Mouse (Mus musculus) adrenal gland, postnatal 36 days (tissue): ENCODE data around the gene Col4a3bp. TPM values are rescaled to one million over a fixed set of nuclear protein-coding genes. Genes with fewer than 3 reads are reported as not detected.

Source experiments
- DNase-seq, 2 experiments: peaks; one replicate each; pipeline ENCODE4 v3.0.0; 2021; ENCODE audit warnings: mixed read lengths in 1 of 2
- total RNA-seq, 2 experiments: library from RNA; stranded (reverse); gene quantifications; 2 replicates each; pipeline ENCODE4 v1.2.3; 2021

Gene Col4a3bp
- total RNA-seq, 2 experiments from 2014 or later = 84.4 to 113 TPM

DNA sequence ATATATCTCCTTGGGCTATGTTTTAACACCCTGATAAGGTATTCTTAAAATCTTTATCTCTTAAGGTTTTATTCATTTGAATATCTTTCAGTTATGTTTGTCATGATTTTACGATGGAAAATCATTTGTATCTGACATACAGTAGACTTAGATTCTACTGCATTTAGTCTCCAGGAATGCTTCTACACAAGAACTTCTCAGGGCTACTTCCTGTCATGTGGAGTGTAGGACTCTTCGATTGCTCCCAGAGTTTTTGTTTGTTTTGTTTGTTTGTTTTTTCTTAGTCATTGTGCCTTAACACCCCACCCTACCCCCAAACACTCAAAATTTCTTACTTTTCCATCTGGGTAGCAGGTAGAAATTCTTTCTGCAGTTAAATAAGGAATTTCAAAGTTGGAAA is 1.0 kb upstream of the Col4a3bp start:
- DNase-seq = no peak

DNA sequence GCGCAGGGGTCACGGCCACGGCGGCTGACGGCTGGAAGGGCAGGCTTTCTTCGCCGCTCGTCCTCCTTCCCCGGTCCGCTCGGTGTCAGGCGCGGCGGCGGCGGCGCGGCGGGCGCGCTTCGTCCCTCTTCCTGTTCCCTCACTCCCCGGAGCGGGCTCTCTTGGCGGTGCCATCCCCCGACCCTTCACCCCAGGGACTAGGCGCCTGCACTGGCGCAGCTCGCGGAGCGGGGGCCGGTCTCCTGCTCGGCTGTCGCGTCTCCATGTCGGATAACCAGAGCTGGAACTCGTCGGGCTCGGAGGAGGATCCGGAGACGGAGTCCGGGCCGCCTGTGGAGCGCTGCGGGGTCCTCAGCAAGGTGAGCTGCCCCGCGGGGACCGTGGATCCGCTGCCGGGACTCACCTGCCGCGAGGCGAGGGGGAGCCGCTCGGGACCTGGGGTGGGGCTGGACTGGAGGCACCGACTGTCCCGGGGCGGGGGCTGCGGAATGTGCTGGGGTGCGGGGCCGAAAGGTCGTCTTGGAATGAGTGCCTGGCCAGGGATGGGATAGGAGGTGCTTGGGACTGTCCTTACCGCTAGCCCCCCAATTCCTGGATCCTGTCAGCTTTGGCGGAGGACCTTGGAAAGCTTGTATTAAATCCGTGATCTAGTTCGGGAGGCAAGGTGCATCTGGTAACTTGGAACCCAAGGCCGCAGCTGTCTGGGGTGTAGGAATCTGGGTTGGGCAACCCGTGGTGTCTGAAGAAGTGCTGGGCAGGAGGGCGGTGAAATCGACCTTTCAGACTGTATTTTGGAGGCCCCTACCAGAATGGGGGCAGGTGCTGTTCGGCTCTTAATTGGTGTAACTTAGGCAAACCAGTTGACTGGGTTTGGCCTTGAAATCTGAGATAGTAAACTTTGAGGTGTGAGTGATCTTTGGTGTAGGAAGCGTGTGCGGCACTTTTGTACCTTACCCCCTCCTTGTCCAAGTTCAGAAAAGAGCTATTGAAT is 778 bp downstream of the Col4a3bp start:
- peak; percentile 65 to 79 for DNase-seq

DNA sequence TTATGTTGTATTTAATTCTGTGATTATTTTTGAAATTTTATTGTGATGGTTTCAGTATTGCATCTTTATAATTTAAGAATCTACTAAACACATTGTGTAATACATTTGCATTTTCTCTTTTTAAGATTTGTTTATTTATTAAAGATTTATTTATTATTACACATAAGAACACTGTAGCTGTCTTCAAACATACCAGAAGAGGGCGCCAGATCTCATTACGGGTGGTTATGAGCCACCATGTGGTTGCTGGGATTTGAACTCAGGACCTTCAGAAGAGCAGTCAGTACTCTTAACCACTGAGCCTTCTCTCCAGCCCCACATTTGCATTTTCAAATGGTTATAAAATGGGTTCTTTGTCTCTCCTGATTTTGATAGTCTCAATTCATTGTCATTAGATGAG is 2.1 kb downstream of the Col4a3bp start:
- DNase-seq = no peak

DNA sequence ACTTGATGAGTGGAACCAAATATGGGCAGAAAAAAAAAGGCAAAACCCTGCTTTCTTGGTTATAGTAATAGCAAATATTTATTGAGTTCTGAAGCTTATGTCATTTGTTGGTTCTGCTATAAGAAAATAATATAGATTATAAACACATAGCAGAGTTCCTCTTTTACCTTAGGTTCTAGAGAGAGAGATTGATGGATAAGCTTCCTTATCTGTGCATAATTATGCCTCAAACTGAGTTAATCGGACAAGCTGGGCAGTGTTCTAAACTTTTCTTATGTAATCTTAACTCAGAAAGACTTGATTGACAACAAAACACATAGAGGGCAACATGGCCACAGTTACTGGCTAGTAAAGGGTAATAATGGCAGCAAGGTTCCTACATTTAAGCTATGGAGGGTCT is 4.8 kb downstream of the Col4a3bp start:
- no peak for DNase-seq

DNA sequence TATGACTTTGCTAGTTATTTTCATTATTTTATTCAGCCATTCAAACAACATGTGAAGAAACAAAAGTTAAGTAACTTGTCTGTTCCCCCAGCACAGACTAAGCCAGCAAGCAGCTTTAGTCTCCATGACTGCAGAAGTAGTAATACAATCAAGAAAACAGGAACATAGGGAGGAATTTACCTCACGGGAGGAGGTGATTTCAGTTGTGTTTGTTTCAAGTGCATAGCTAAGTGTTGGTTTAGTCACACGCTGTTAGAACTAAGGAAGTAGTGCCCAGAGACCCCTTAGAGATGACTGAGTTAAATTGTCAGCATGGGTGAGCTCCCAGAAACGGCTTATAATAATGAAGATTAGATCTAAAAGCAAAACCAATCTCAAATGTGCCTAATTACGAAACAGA is 5.5 kb downstream of the Col4a3bp start:
- DNase-seq = no peak

DNA sequence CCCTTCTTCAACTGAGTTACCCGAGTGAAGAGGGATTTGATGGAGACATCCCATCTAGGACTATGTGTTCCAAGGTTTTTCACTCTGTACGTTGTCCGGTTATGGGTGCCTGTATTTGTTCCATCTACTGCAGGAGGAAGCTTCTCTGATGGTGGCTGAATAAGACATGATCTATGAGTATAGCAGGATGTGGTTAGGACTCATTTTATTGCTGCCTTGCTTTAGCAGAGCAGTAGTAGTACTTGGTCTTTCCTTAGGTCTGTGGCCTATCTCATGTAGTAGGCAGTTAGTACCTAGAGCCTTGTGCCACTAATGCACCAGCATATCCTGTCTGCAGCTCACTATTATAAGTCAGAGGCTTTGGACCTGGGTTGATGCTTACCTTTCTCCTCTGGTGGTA is 12.7 kb downstream of the Col4a3bp start:
- DNase-seq = no peak

DNA sequence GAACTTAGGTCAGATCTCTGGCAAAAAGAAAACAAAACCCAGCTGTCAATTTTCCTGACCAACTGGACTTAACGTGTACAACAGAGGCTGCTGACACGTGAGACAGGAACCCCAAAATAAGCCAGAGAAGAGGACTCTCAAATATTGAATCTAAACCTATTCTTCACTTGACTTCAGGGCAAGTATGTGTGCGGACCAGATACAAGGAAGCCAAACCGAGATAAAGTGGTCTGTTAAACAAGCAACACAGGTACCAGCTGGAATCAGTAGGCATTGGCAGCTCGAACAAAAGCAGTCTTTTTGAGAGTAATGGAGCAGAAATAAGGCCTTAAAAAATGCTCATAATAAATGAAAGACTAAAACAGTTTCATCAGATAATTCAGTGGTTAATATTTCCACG is 25.6 kb downstream of the Col4a3bp start:
- no peak for DNase-seq

DNA sequence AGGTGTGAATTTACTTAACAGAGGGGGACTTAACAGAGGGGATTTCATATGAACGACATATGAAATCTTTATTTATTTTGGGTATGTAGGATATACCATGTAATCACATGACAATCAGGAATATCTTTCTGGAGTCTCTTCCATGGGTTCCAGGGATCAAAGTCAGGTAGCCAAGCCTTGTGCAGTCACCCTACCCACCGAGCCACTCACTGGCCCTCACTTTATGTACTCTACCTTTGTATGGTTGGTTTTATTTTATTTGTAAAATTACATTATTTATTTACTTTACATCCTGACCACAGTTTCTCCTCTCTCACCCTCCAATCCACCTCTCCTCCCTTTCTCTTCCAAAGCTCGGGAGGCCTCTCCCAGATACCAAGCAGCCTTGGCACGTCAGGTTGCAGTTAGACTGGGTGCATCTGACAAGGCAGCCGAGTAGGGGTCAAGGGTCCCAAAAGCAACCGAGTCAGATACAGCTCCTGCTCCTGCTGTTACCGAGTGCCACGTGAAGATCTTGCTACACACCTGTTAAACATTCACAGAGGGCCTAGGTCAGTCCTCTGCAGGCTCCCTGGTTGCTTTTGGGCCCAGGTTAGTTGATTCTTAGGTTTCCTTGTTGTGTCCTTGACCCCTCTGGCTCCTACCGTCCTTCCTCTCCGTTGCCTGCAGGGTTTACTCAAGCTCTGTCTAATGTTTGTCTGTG is 28.0 kb downstream of the Col4a3bp start:
- no peak for DNase-seq

DNA sequence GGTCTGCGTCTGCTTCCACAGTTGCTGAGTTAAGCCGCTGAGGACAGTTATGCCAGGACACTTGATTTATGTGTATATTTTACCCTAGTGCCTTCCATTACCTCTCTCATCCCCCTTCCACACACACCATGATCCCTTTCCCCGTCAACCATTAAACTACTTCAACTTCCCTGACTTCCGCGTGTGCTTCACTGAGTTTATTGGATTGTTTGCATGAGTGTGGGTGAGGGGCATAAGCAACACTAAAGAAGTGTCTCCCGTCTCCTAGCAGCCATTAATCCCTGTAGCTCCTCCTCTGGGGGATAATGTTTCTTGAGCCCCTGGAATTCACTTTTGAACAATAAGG is 28.6 kb downstream of the Col4a3bp start:
- DNase-seq = no peak

DNA sequence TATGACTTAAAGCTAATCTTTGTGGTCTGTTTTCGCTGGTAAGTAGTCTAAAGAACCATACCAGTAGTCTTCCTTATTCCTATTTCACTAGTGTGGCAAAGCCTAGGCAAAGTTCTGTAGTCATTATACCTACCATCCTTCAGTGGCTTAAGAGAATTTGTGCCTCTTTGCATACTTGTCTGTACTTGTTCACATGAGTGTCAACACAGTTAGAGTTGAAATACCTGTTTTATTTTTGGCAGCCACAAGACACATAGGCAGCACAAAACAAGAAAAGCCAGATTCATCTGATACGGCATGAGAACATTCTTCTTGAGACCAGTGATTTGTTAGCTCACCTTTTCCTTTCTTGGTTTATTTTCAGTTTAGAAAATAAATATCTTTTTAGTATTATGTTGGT is 31.8 kb downstream of the Col4a3bp start:
- DNase-seq = no peak

DNA sequence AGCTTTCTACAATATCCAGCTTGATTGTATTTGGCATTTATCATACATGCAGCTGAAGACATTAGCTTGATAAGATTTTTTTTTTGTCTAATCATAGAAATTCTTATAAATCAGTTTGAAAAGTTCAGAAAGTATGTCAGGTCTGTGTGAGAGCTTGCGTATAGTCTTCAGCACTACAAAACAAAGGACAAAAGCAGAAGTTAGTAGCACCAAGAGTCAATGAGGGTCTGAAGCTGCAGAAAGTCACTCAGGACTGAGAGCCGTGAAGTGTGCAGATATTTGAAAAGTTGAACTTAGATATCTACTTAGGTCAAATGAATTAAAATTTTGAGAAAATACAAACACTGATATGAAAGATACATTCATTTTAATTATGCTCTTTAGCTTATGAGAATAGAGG is 36.7 kb downstream of the Col4a3bp start:
- DNase-seq = no peak

DNA sequence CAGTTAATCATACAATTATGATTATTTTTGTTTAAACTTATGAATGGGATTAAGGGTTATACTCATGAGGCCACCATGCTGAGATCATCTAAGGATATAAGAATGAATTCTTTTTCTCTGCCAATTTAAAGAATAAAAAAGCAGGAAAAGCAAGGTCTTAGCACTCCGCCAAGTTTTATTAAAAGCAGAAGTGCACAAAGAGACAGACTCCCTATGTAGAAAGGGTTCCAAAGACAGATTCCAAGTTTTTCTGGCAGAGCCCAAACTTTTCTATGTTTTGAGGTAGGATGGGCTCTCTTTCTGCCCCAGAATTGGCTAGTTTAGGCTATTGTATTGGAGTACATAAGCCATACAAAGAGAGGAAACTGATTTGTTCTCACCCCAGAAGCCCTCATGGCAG is 37.6 kb downstream of the Col4a3bp start:
- DNase-seq = no peak

DNA sequence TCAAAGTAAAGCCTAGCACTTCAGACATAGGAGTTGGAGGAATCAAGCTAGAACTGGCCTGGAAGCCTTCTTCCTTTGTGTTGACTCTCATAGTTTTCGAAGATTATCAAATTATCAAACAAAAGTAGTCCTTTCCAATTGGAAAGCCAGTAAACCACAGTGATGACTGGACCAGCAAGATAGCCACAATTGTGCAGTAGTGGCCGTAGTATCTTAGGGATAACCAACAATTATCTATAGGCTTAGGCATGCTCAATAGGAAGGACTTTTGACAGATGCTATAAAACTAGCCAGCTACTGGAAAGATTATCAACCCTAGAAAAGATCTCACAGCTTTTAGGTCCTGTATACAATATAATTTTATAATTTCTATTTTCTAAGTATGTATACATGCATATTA is 41.8 kb downstream of the Col4a3bp start:
- DNase-seq = no peak

DNA sequence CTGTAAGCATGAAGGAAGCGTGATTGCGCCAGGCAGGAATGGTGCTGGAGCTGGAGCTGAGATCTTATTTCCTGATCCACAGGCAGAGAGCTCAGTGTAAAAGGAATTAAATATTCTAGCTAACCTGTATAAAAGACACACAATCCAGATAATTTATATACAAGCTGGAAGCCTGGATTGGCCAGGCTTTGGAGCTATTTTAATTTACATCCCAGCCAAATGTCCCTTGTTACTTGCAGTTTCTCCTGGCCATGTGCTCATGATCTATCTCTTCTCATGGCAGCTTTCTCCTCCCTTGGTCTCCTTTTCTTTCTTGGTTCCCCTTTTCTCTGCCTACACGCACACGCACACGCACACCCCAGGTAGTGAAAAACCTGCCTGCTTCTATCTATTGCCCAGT is 44.1 kb downstream of the Col4a3bp start:
- DNase-seq = no peak

DNA sequence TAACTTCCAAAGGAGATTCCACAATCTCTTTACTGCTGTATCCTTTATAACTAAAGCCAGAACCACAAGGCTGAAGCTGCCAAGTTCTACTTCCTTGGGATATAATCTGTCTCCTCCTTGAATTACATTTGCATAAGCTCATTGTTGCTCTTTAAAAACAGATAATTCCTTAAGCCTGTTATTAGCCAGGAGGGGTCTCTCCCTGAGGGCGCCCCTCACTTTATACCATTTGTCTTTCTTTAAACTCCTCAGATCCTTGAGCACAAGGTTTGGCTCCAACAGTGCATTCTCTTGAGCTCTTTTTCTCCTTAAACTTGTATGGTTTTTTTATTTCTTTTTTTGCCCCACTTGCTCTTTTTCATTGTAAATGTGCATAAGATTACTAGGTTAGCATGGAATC is 46.2 kb downstream of the Col4a3bp start:
- DNase-seq = no peak

DNA sequence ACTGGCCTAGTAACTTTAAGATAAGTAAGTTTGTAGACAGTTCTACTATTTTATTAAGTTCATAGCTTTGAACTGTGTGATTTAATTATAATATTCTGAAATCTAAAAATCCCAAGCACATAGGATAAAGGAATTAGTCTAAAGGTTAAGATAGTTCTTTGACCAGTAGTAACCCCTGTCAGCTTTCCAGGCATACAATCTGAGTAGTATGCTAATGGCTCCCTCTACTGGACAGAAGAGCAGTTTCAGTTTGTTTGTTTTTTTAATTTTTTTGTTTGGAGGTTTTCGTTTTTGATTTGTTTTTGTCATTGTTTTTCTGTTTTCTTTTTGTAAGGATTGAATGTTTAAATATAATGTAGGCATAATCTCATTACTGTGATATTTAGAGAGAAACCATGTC is 51.2 kb downstream of the Col4a3bp start:
- no peak for DNase-seq

DNA sequence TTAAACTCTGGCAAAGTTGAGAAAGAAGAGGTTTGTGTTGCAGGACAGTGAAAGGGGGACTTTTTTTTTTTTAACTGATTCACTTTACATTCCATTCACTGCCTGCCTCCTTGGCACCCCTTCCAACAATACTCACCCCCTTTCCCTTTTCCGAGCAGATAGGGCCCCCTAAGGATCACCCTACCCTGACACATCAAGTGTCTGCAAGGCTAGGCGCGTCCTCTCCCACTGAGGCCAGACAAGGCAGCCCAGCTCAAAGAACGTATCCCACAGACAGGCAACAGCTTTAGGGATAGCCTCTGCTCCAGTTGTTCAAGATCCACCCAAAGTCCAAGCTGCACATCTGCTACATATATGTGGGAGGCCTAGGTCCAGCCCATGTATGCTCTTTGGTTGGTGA is 51.7 kb downstream of the Col4a3bp start:
- no peak for DNase-seq

DNA sequence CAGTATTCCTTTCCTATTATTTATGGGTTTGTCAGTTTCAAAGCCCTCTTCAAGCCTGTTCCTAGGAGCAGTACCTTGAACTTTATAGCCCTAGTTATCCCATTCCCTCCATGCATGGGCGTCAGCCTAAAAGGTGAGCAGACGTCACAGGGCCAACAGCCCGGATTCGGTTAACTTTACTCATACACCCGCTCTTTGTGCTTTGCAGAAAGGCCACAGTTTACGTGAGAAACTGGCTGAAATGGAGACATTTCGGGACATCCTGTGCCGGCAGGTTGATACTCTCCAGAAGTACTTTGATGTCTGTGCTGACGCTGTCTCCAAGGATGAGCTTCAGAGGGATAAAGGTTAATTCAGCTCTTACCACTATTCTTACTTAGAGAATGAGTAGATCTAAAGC is 56.8 kb downstream of the Col4a3bp start:
- peak in 1 of 2 experiments; percentile 14 for DNase-seq

DNA sequence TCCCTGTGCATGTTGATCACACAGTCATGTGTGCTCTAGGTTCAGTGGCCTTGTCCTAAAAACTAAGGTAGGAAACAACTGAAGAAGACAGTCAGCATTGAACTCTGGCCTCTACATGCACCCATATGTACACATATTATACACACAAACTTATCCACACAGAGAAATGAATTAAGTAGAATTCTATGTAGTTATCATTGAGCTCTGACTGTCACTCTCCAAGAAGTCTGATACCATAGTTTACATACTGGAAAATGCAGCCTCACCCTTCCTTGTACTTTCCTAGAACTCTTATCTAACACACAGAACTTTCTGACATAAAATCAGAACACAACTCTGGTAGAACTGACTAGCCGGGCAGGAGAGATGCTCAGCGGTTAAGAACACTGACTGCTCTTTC is 61.8 kb downstream of the Col4a3bp start:
- DNase-seq = no peak

DNA sequence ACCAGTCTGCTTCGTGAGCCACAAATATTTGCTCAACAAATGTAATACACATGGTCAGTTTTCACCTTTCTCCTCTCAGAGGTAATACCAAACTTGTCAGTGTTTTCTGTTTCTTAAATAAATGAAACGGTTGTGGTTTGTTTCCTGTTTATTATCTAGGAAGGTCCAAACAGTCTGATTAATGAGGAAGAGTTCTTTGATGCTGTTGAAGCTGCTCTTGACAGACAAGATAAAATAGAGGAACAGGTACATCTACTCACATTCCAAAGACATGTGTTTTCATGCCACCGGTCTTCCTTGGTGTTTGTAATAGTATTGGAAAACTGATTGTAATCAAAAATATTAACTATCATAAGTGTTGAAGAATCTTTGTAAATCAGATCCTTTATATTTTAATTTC is 72.2 kb downstream of the Col4a3bp start:
- DNase-seq = no peak

DNA sequence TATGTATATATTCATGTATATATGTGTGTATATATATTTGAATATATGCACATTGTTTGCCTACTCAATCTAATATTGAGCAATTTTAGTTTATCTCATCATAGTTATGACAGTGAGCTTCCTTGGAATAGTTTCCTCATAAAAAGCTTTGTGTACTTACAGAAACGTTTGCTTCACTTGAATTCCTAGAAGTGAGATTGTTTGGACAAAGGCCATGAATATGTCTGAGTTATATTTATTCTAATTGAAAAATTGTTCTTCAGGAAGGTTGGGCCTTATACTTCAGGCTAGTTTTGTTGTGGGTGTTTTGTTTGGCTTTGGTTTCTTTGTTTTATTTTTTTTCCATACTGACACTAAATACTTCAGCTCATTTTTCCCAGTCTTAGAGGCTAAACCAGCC is 78.5 kb downstream of the Col4a3bp start:
- DNase-seq = no peak

DNA sequence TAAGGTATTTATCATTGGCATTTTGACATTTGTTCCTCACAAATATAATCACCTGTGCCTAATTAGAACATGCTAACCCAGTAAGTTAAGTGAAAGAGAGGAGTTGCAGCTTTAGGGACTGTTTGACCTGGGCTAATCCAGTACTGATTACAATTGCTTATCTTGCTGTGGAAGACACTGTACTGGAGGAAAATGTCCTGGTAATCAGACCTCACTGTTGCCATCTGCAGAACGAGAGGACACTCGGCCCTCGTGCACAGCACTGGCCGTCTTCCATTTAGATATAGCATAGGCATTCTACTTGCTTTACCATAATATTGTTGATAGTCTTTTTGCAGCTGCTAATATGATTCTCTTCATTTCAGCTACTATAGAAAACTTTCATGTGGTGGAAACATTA is 88.0 kb downstream of the Col4a3bp start:
- DNase-seq = no peak

DNA sequence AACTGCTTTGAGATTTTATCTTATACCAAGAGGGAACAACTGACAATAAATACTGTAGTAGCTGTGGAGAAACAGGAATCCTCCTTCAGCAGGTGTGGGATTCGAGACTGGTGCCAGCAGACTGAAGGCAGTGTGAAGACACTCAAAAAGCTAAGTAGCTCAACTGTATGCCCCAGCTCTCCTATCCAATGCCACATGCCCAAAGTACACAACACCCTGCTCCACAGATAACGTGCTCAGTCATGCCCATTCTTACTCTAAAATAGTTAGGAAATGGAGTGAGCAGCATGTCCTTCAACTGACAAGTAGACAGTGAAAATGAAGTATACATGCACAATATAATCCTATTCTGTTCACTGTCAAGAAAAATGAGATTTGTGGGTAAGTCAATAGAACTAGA is 101.8 kb downstream of the Col4a3bp start:
- DNase-seq = no peak

DNA sequence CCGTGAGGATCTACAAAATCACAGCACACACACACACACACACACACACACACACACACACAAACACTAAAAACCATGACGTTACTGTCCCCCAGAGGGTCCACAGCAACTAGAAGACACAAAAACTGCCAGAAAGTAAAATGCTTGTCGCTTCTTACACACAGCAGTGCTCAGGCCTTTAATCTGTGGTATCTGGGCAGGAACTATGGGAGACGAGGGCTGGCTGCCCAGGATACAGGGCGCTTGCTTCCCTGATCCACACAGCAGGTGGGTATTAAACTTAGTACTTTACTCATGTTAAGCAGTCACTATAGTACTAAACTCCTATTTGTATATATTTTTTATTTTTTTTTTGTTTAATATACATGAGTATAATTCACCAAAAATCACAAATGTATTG is 103.4 kb downstream of the Col4a3bp start:
- DNase-seq = no peak
